Mouse (Mus musculus): ENCODE data around the gene Gzmk. TPM values are rescaled to one million over a fixed set of nuclear protein-coding genes. Genes with fewer than 3 reads are reported as not detected.

The Gzmk gene
- polyA plus RNA-seq, 1 experiment = not detected

DNA sequence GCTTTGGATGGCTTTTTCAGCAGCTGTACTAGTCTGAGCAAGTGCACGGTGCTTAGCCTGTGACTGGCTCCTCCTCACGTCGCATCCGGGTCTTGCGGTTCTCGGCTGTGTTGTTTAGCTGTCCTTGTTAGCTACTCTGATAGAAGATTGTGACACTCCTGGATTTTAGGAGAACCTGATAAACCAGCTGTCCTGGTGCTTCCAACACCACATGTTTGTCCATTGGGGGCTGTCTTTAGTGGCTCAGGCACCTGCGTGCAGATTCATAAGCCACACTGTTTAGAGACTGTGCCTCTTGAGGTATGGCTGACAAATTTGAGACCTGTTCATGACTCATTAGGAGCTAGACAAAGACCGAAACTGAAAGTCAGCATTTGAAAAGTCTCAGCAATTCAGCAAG is 42.4 kb downstream of the Gzmk start:
- Histone ChIP-seq H3K9ac (ENCODE audit: low read depth, poor library complexity, severe bottlenecking) (no peak overlapping the region), H3K4me1 (ENCODE audit: control insufficient read depth, insufficient read depth, low read length) (no peaks in the 10 kb centered on the region), H3K36me3 (ENCODE audit: control insufficient read depth, insufficient read depth, low read length, poor library complexity, severe bottlenecking) (no peaks in the 10 kb centered on the region), H3K4me3 (ENCODE audit: low read depth, low read length) (no peak overlapping the region), H3K9me3 (replicated peaks; ENCODE audit: control insufficient read depth, insufficient read depth, low read length, poor library complexity, severe bottlenecking) (0 out of 2 replicates have a peak, but pooled peaks cover 4% of the 10 kb centered on the region), H3K27me3 (ENCODE audit: control insufficient read depth, insufficient read depth, low read length, poor library complexity, severe bottlenecking) (0 out of 2 replicates have a peak, but pooled peaks cover 2% of the 10 kb centered on the region), H3K27ac (ENCODE audit: insufficient read depth, low read length) (no peak overlapping the region)
- TF ChIP-seq POLR2A (IDR thresholded peaks at IDR 0.05; ENCODE audit: insufficient read depth, low read length) (no peak), CTCF (IDR thresholded peaks at IDR 0.05; ENCODE audit: low read depth, low read length) (no peak), EP300 (IDR thresholded peaks at IDR 0.05; ENCODE audit: insufficient read depth, low read depth, low read length) (no peak)

DNA sequence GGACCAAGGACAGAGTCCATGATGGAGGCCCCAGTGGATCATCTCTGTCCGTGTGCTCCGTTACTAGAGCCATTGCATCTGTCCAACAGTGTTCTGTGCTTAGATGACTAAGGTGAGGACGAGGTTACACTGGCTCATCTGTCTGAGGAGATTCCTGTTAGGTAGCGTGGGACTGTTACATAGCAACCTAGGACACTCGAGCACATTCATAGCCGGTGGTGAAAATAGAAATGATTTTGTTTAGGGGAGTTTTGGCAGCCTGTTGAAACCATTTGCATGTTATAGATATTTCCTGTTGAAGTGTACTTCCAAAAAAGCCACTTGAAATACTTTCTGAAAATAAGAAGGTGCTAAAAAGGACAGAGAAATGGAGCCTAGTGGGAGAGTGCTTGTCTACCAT is 51.5 kb downstream of the Gzmk start:
- Histone ChIP-seq H3K4me1 (ENCODE audit: control insufficient read depth, insufficient read depth, low read length) (no peaks in the 10 kb centered on the region), H3K9ac (ENCODE audit: low read depth, poor library complexity, severe bottlenecking) (no peak overlapping the region), H3K36me3 (ENCODE audit: control insufficient read depth, insufficient read depth, low read length, poor library complexity, severe bottlenecking) (no peaks in the 10 kb centered on the region), H3K27ac (ENCODE audit: insufficient read depth, low read length) (no peak overlapping the region), H3K27me3 (ENCODE audit: control insufficient read depth, insufficient read depth, low read length, poor library complexity, severe bottlenecking) (no peaks in the 10 kb centered on the region), H3K9me3 (replicated peaks; ENCODE audit: control insufficient read depth, insufficient read depth, low read length, poor library complexity, severe bottlenecking) (no peaks in the 10 kb centered on the region), H3K4me3 (ENCODE audit: low read depth, low read length) (no peak overlapping the region)
- TF ChIP-seq EP300 (IDR thresholded peaks at IDR 0.05; ENCODE audit: insufficient read depth, low read depth, low read length) (no peak), CTCF (IDR thresholded peaks at IDR 0.05; ENCODE audit: low read depth, low read length) (no peak), POLR2A (IDR thresholded peaks at IDR 0.05; ENCODE audit: insufficient read depth, low read length) (no peak)

DNA sequence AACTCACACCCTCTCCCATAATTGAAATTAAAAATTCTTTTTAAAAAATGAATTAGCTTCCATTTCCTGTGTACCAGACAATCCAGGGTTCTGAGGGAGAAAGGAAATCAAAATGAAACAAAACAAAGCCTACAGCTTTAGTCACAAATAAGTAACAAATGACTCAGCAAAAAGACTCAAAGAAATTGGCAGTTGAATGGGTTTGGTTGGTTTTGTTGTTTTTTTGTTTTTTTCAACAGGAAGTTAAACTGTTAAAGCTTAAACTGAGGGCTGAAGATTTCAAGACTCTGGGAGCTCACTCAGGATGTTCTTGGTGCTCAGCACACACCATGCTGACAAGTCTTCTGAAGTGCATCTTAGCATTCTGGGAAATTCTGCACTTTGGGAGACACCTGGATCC is 55.5 kb downstream of the Gzmk start:
- H3K4me1 ChIP-seq (ENCODE audit: control insufficient read depth, insufficient read depth, low read length) = no peaks in the 10 kb centered on the region
- H3K9me3 ChIP-seq (replicated peaks; ENCODE audit: control insufficient read depth, insufficient read depth, low read length, poor library complexity, severe bottlenecking) = no peaks in the 10 kb centered on the region
- H3K27ac ChIP-seq (ENCODE audit: insufficient read depth, low read length) = no peak overlapping the region
- H3K9ac ChIP-seq (ENCODE audit: low read depth, poor library complexity, severe bottlenecking) = no peak overlapping the region
- no peak overlapping the region for H3K4me3 ChIP-seq (ENCODE audit: low read depth, low read length)
- H3K27me3 ChIP-seq (ENCODE audit: control insufficient read depth, insufficient read depth, low read length, poor library complexity, severe bottlenecking) = no peaks in the 10 kb centered on the region
- no peaks in the 10 kb centered on the region for H3K36me3 ChIP-seq (ENCODE audit: control insufficient read depth, insufficient read depth, low read length, poor library complexity, severe bottlenecking)
- TF ChIP-seq CTCF (IDR thresholded peaks at IDR 0.05; ENCODE audit: low read depth, low read length) (no peak), EP300 (IDR thresholded peaks at IDR 0.05; ENCODE audit: insufficient read depth, low read depth, low read length) (no peak), POLR2A (IDR thresholded peaks at IDR 0.05; ENCODE audit: insufficient read depth, low read length) (no peak)

DNA sequence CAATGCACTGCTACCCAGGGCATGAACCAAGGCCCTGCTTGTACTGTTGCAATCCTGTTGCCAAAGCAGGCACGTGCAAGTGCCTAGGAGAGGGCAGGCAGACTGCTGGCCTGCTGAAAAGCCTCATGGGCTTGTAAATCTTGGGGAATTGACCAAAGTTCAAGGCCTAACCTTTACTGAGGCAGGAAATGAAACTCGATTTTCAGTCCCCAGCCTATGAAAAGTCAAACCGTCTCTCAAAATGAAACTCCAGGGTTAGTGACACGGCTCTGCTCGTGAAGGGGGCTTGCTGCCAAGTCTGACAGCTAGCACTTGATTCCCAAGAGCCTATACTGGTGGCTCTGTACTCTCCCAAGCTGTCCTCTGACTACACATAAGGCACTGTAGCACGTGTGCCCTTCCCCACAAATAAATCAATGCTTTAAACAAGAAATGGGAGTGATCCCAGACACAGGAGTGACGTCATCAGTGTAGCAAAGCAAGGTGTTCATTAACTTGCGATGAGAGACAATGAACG is 57.6 kb downstream of the Gzmk start:
- Histone ChIP-seq H3K27ac (ENCODE audit: insufficient read depth, low read length) (no peak overlapping the region), H3K27me3 (ENCODE audit: control insufficient read depth, insufficient read depth, low read length, poor library complexity, severe bottlenecking) (no peaks in the 10 kb centered on the region), H3K9me3 (replicated peaks; ENCODE audit: control insufficient read depth, insufficient read depth, low read length, poor library complexity, severe bottlenecking) (no peaks in the 10 kb centered on the region), H3K36me3 (ENCODE audit: control insufficient read depth, insufficient read depth, low read length, poor library complexity, severe bottlenecking) (no peaks in the 10 kb centered on the region), H3K4me1 (ENCODE audit: control insufficient read depth, insufficient read depth, low read length) (no peaks in the 10 kb centered on the region), H3K9ac (ENCODE audit: low read depth, poor library complexity, severe bottlenecking) (no peak overlapping the region), H3K4me3 (ENCODE audit: low read depth, low read length) (no peak overlapping the region)
- TF ChIP-seq CTCF (IDR thresholded peaks at IDR 0.05; ENCODE audit: low read depth, low read length) (no peak), EP300 (IDR thresholded peaks at IDR 0.05; ENCODE audit: insufficient read depth, low read depth, low read length) (no peak), POLR2A (IDR thresholded peaks at IDR 0.05; ENCODE audit: insufficient read depth, low read length) (no peak)

DNA sequence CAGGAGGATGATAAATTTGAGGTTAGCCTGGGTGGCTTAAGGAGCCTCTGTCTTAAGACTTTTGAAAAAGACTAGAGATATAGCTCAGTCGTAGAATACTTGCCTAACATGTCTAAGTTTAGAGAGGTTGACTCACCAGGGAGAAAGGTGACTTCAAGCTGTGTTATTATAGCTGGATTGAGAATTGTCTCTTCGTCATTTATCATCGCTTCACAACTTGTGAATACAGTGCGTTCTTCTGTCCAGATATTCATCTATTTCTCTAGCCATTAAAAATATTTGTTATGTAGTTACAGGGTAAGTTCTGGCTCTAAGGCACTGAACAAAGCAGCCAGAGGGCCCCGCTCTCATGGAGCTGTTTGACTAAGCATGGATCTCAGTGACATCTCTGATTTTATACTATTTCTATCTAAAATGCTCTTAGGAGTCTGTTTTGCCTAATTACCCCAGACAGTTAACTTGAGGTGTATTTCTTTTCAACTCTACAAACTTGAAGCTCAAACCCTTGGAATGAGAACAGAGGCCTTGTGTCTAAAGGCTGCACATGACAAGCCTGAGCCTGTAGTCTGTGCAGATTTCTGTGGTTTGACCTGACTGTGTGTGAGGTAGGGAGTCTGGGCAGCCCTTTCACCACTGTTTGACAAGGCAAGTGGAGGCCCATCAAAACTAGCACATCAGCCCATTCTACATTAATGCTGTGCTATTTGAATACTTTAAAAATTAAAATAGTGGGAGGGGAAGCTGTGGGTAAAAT is 61.3 kb downstream of the Gzmk start:
- Histone ChIP-seq H3K27ac (ENCODE audit: insufficient read depth, low read length) (no peak overlapping the region), H3K36me3 (ENCODE audit: control insufficient read depth, insufficient read depth, low read length, poor library complexity, severe bottlenecking) (no peaks in the 10 kb centered on the region), H3K4me1 (ENCODE audit: control insufficient read depth, insufficient read depth, low read length) (no peaks in the 10 kb centered on the region), H3K27me3 (ENCODE audit: control insufficient read depth, insufficient read depth, low read length, poor library complexity, severe bottlenecking) (no peaks in the 10 kb centered on the region), H3K4me3 (ENCODE audit: low read depth, low read length) (no peak overlapping the region), H3K9me3 (replicated peaks; ENCODE audit: control insufficient read depth, insufficient read depth, low read length, poor library complexity, severe bottlenecking) (peaks cover 4% of the 10 kb centered on the region; the same call in 1 of the 2 replicates), H3K9ac (ENCODE audit: low read depth, poor library complexity, severe bottlenecking) (no peak overlapping the region)
- TF ChIP-seq POLR2A (IDR thresholded peaks at IDR 0.05; ENCODE audit: insufficient read depth, low read length) (no peak), EP300 (IDR thresholded peaks at IDR 0.05; ENCODE audit: insufficient read depth, low read depth, low read length) (no peak), CTCF (IDR thresholded peaks at IDR 0.05; ENCODE audit: low read depth, low read length) (no peak)

DNA sequence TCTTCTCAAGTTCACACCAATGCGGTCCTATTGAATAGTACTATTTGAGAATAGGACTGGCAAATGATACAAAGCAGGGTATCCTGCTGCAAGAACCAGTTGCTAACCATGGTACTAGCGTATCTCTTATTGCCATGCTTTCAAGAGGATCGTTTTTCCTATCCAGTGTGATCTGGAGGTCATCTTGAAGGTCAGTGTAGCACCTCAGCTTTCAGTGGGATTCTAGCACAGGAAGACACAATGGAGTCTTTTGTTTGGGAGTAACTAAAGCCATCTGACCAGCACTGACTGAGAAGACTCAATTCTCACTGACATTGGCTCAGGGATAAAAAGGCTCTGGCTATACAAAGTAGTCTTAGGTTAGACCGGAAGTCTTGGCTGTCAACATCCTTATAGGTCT is 74.2 kb downstream of the Gzmk start:
- Histone ChIP-seq H3K9me3 (replicated peaks; ENCODE audit: control insufficient read depth, insufficient read depth, low read length, poor library complexity, severe bottlenecking) (no peaks in the 10 kb centered on the region), H3K36me3 (ENCODE audit: control insufficient read depth, insufficient read depth, low read length, poor library complexity, severe bottlenecking) (no peaks in the 10 kb centered on the region), H3K4me3 (ENCODE audit: low read depth, low read length) (no peak overlapping the region), H3K27me3 (ENCODE audit: control insufficient read depth, insufficient read depth, low read length, poor library complexity, severe bottlenecking) (no peaks in the 10 kb centered on the region), H3K9ac (ENCODE audit: low read depth, poor library complexity, severe bottlenecking) (no peak overlapping the region), H3K4me1 (ENCODE audit: control insufficient read depth, insufficient read depth, low read length) (no peaks in the 10 kb centered on the region), H3K27ac (ENCODE audit: insufficient read depth, low read length) (no peak overlapping the region)
- TF ChIP-seq CTCF (IDR thresholded peaks at IDR 0.05; ENCODE audit: low read depth, low read length) (no peak), POLR2A (IDR thresholded peaks at IDR 0.05; ENCODE audit: insufficient read depth, low read length) (no peak), EP300 (IDR thresholded peaks at IDR 0.05; ENCODE audit: insufficient read depth, low read depth, low read length) (no peak)
